Mouse (Mus musculus) brain, embryonic 14.5 days (tissue): Measurements from ENCODE around the gene Runx1.

Source experiments
- CTCF ChIP-seq: fragments of 200-500 bp; IDR thresholded peaks from 2 replicates; pipeline ENCODE4 v1.5.1; 2012; ENCODE audit warnings: inconsistent platforms, mild to moderate bottlenecking, moderate library complexity, borderline replicate concordance; ENCODE audit not compliant: insufficient read depth, insufficient read length; ENCODE audit errors: extremely low read depth
- POLR2A ChIP-seq: fragments of 200-500 bp; IDR thresholded peaks from 2 replicates; pipeline ENCODE4 v1.6.1; 2012; ENCODE audit warnings: mild to moderate bottlenecking, inconsistent platforms, borderline replicate concordance; ENCODE audit not compliant: poor library complexity, insufficient read depth, insufficient read length, severe bottlenecking; ENCODE audit errors: extremely low read depth

GRCm38 (mm10) chr16:92793741-92794140, 32.2 kb downstream of the Runx1 start:
- no peak for TF ChIP-seq CTCF
- TF ChIP-seq POLR2A = no peak
